Mouse (Mus musculus): ENCODE results near the gene Mllt6. TPM values are rescaled to one million over a fixed set of nuclear protein-coding genes. Genes with fewer than 3 reads are reported as not detected.
A peak's percentile ranks its signal among the peaks of the same experiment; 100 is the strongest.
"Not testable (repeated sequence)": the region's sequence is repeated elsewhere in the genome, so short reads cannot be mapped to it uniquely, and the experiment has no call there.

The Mllt6 gene
- polyA plus RNA-seq, 1 experiment from 2014 or later = 0.32 TPM

DNA sequence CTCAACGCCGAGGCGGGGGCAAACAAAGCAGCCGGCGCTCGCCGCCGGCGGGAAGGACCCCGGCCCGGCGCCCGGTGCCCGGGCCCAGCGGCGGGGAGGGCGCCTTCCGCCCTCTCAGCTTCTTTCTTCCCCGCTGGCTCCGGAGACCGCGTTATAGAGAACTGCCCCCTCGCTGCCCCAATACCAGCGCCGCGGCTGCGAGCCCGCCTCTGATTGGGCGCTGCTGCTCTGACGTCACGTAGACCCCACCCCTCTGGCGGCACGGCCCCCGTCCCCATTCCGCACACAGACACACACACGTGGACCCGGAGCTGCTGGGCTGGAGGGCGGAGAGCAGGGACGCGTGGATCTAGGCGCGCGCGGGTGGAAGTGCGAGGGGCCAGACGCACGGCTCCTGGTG is 33.6 kb upstream of the Mllt6 start, which contains the start of gene Epop:
Gene Epop (minus strand): TSS at position 127 of the 400 bp plus-strand sequence.
- Histone ChIP-seq H3K9me3 (replicated peaks) (no peaks in the 10 kb centered on the region), H3K4me2 (peak within 1 kb of the TSS; percentile 87), H3K4me1 (peaks cover 24% of the 10 kb centered on the region), H3K27ac (no peak within 1 kb of the TSS), H3K9ac (peak within 1 kb of the TSS; percentile 70), H3K4me3 (peak within 1 kb of the TSS; percentile 63), H3K36me3 (no peaks in the 10 kb centered on the region), H3K27me3 (replicated peaks) (peaks cover 89% of the 10 kb centered on the region)
- WGBS (ENCODE audit: insufficient replicate concordance) = under 1% methylated on average over 43 of the region's 47 CpGs
- ATAC-seq = peak; percentile 79

- no peak overlapping the region for H3K4me2 ChIP-seq
- peaks cover 24% of the 10 kb centered on the region for H3K4me1 ChIP-seq
- no peak overlapping the region for H3K27ac ChIP-seq
- 45% methylated on average over 2 of the region's 2 CpGs for WGBS (ENCODE audit: insufficient replicate concordance)
- H3K27me3 ChIP-seq (replicated peaks) = peaks cover 84% of the 10 kb centered on the region
- no peak overlapping the region for H3K9ac ChIP-seq
- no peak for ATAC-seq
- H3K4me3 ChIP-seq = no peak overlapping the region
- no peaks in the 10 kb centered on the region for H3K36me3 ChIP-seq
- H3K9me3 ChIP-seq (replicated peaks) = no peaks in the 10 kb centered on the region
Measured at GRCm38 (mm10) chr11:97631046-97631445, 32.2 kb upstream of the Mllt6 start.

DNA sequence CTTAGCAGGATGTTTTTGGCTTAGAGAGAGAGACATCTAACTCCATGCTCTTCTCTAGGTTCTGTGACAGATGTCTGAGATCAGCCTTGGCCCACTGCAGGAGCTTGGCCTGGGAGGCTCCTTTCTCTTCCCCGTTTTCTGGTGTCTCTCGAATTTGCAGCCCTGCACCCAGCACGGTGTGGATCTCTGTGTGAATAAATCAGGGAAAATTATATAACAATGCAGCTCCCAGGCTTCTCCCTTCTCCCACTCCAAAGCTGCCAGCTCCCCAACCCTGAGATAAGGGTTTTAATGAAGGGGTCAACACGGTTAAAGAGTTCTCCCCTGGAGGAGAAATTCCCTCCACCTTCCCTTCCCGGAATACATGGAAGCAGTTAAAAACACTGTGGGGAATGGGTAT is 31.7 kb upstream of the Mllt6 start:
- no peak overlapping the region for H3K27ac ChIP-seq
- H3K36me3 ChIP-seq = no peaks in the 10 kb centered on the region
- no peak overlapping the region for H3K4me3 ChIP-seq
- H3K9me3 ChIP-seq (replicated peaks) = no peaks in the 10 kb centered on the region
- peaks cover 80% of the 10 kb centered on the region for H3K27me3 ChIP-seq (replicated peaks)
- no peak overlapping the region for H3K9ac ChIP-seq
- no peak overlapping the region for H3K4me2 ChIP-seq
- 20% methylated on average over 5 of the region's 5 CpGs for WGBS (ENCODE audit: insufficient replicate concordance)
- no peak for ATAC-seq
- H3K4me1 ChIP-seq = peaks cover 24% of the 10 kb centered on the region

DNA sequence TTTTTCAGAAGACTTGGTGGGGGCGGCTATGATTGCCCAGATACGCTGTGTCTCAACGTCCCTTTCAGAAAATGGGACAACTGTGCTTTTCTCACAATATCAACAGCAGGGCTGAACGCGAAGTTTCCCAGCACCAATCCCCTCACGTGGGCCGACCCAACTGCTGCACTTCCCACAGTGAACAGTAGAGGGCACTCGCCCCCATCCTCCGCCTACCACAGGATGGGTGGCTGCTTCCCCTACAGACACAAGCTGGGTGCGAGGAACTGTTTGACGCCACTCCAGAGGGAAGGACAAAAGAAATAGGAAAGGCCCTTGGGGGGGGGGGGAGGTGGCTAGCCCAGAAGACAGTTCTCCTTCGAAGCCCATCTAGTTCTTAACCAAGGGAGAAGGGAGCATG is 31.3 kb upstream of the Mllt6 start:
- no peak overlapping the region for H3K27ac ChIP-seq
- no peaks in the 10 kb centered on the region for H3K9me3 ChIP-seq (replicated peaks)
- no peak overlapping the region for H3K4me2 ChIP-seq
- ATAC-seq = no peak
- H3K9ac ChIP-seq = no peak overlapping the region
- no peaks in the 10 kb centered on the region for H3K36me3 ChIP-seq
- peaks cover 24% of the 10 kb centered on the region for H3K4me1 ChIP-seq
- WGBS (ENCODE audit: insufficient replicate concordance) = 6% methylated on average over 12 of the region's 12 CpGs
- H3K4me3 ChIP-seq = no peak overlapping the region
- H3K27me3 ChIP-seq (replicated peaks) = peaks cover 76% of the 10 kb centered on the region

- 68% methylated on average over 4 of the region's 4 CpGs for WGBS (ENCODE audit: insufficient replicate concordance)
- not testable (repeated sequence) for H3K4me2 ChIP-seq; ATAC-seq; H3K27ac ChIP-seq; H3K4me3 ChIP-seq; H3K36me3 ChIP-seq; H3K9ac ChIP-seq; H3K9me3 ChIP-seq (replicated peaks)
- H3K4me1 ChIP-seq = peaks cover 24% of the 10 kb centered on the region
- peaks cover 71% of the 10 kb centered on the region for H3K27me3 ChIP-seq (replicated peaks)
Measured at GRCm38 (mm10) chr11:97632440-97632839, 30.8 kb upstream of the Mllt6 start.

GRCm38 (mm10) chr11:97635468-97636019 is 27.7 kb upstream of the Mllt6 start:
- Histone ChIP-seq H3K27me3 (replicated peaks) (peaks cover 43% of the 10 kb centered on the region), H3K27ac (no peak overlapping the region), H3K9ac (no peak overlapping the region), H3K4me1 (no peaks in the 10 kb centered on the region; the same call in 1 of the 2 replicates), H3K36me3 (no peaks in the 10 kb centered on the region), H3K9me3 (replicated peaks) (no peaks in the 10 kb centered on the region), H3K4me3 (no peak overlapping the region), H3K4me2 (no peak overlapping the region)
- no peak for ATAC-seq
- WGBS (ENCODE audit: insufficient replicate concordance) = 66% methylated on average over 11 of the region's 11 CpGs

DNA sequence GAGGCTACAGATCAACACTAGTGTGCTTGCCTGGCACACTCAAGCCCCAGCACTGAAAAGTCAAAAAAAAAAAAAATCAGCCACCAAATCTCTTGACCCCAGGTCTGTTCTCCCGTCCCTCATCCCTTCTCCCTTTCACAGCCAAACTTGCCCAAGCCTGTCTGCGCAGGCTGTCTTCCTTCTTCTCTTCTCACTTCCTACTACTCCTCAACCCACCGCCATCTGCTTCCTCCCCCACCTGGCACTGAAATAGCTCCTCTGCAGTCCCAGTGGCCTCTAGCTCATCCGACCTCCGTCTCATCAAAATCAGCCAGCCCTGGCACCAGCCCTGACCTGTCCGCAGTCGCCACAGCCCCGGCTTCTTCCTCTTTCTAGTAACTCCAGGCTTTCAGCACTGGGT is 21.5 kb upstream of the Mllt6 start:
- Histone ChIP-seq H3K27ac (no peak overlapping the region), H3K27me3 (replicated peaks) (0 out of 2 replicates have a peak, but pooled peaks cover 3% of the 10 kb centered on the region), H3K4me2 (no peak overlapping the region), H3K9ac (no peak overlapping the region), H3K36me3 (no peaks in the 10 kb centered on the region), H3K9me3 (replicated peaks) (no peaks in the 10 kb centered on the region), H3K4me3 (no peak overlapping the region), H3K4me1 (no peaks in the 10 kb centered on the region)
- ATAC-seq = no peak
- WGBS (ENCODE audit: insufficient replicate concordance) = 17% methylated on average over 8 of the region's 8 CpGs

- Histone ChIP-seq H3K9ac (no peak overlapping the region), H3K4me2 (no peak overlapping the region), H3K4me1 (no peaks in the 10 kb centered on the region), H3K27me3 (replicated peaks) (0 out of 2 replicates have a peak, but pooled peaks cover 3% of the 10 kb centered on the region), H3K4me3 (no peak overlapping the region), H3K36me3 (no peaks in the 10 kb centered on the region), H3K27ac (no peak overlapping the region), H3K9me3 (replicated peaks) (no peaks in the 10 kb centered on the region)
- ATAC-seq = no peak
- WGBS (ENCODE audit: insufficient replicate concordance) = 34% methylated on average over 2 of the region's 2 CpGs
Measured at GRCm38 (mm10) chr11:97642746-97643145, 20.5 kb upstream of the Mllt6 start.

GRCm38 (mm10) chr11:97643380-97644055 is 19.7 kb upstream of the Mllt6 start:
- 0 out of 2 replicates have a peak, but pooled peaks cover under 1% of the 10 kb centered on the region for H3K27me3 ChIP-seq (replicated peaks)
- no peak overlapping the region for H3K4me3 ChIP-seq
- H3K36me3 ChIP-seq = no peaks in the 10 kb centered on the region
- no peak overlapping the region for H3K4me2 ChIP-seq
- ATAC-seq = no peak
- 64% methylated on average over 8 of the region's 8 CpGs for WGBS (ENCODE audit: insufficient replicate concordance)
- H3K9ac ChIP-seq = no peak overlapping the region
- no peaks in the 10 kb centered on the region for H3K9me3 ChIP-seq (replicated peaks)
- H3K4me1 ChIP-seq = no peaks in the 10 kb centered on the region
- no peak overlapping the region for H3K27ac ChIP-seq

- H3K9me3 ChIP-seq (replicated peaks) = no peaks in the 10 kb centered on the region
- H3K27me3 ChIP-seq (replicated peaks) = no peaks in the 10 kb centered on the region
- no peak overlapping the region for H3K4me3 ChIP-seq
- ATAC-seq = no peak
- no peak overlapping the region for H3K4me2 ChIP-seq
- no peak overlapping the region for H3K27ac ChIP-seq
- WGBS (ENCODE audit: insufficient replicate concordance) = 0% methylated on average over 6 of the region's 6 CpGs
- no peaks in the 10 kb centered on the region for H3K36me3 ChIP-seq
- H3K4me1 ChIP-seq = no peaks in the 10 kb centered on the region
- no peak overlapping the region for H3K9ac ChIP-seq
Measured at GRCm38 (mm10) chr11:97644834-97645233, 18.4 kb upstream of the Mllt6 start.

GRCm38 (mm10) chr11:97648541-97648940 is 14.7 kb upstream of the Mllt6 start:
- not testable (repeated sequence) for H3K9ac ChIP-seq; H3K4me1 ChIP-seq; ATAC-seq; H3K27me3 ChIP-seq (replicated peaks); H3K36me3 ChIP-seq; H3K4me2 ChIP-seq; H3K9me3 ChIP-seq (replicated peaks); H3K4me3 ChIP-seq; H3K27ac ChIP-seq
- 69% methylated on average over 4 of the region's 4 CpGs for WGBS (ENCODE audit: insufficient replicate concordance)

GRCm38 (mm10) chr11:97650341-97650740 is 12.9 kb upstream of the Mllt6 start:
- no peak overlapping the region for H3K9ac ChIP-seq

More at GRCm38 (mm10) chr11:97650341-97650740, 12.9 kb upstream of the Mllt6 start:
- WGBS (ENCODE audit: insufficient replicate concordance) = 67% methylated on average over 5 of the region's 5 CpGs
- Histone ChIP-seq H3K36me3 (no peaks in the 10 kb centered on the region), H3K4me2 (no peak overlapping the region), H3K27ac (no peak overlapping the region), H3K4me3 (no peak overlapping the region), H3K9me3 (replicated peaks) (no peaks in the 10 kb centered on the region), H3K4me1 (no peaks in the 10 kb centered on the region), H3K27me3 (replicated peaks) (peaks cover 10% of the 10 kb centered on the region; the same call in 1 of the 2 replicates)
- ATAC-seq = no peak

All from liver, embryonic 12.5 days (tissue).